Mouse (Mus musculus) midbrain, embryonic 15.5 days (tissue): ENCODE data around the gene Ccdc22. TPM values are rescaled to one million over a fixed set of nuclear protein-coding genes. Genes with fewer than 3 reads are reported as not detected.

Experiments
- ATAC-seq: fragments of 200-750 bp; cut with Nextera tagmentation; replicated peaks from 2 replicates; pipeline ENCODE4 v1.8.0; 2017; ENCODE audit warnings: moderate TSS enrichment
- H3K27ac ChIP-seq: fragments of 300-500 bp; sonication (generic); 2 replicates; pipeline ENCODE4 v1.5.1; 2015; ENCODE audit warnings: mild to moderate bottlenecking, inconsistent platforms
- H3K27me3 ChIP-seq: fragments of 300-500 bp; sonication (generic); replicated peaks from 2 replicates; pipeline ENCODE4 v1.6.1; 2015; ENCODE audit warnings: inconsistent platforms
- H3K36me3 ChIP-seq: fragments of 300-500 bp; sonication (generic); replicated peaks from 2 replicates; pipeline ENCODE4 v1.6.1; 2015; ENCODE audit warnings: inconsistent platforms
- H3K4me1 ChIP-seq: fragments of 300-500 bp; sonication (generic); 2 replicates; pipeline ENCODE4 v1.6.1; 2015; ENCODE audit warnings: inconsistent platforms
- H3K4me2 ChIP-seq: fragments of 300-500 bp; sonication (generic); 2 replicates; pipeline ENCODE4 v1.6.1; 2015; ENCODE audit warnings: inconsistent platforms, mild to moderate bottlenecking, moderate library complexity
- H3K4me3 ChIP-seq: fragments of 300-500 bp; sonication (generic); 2 replicates; pipeline ENCODE4 v1.5.1; 2015; ENCODE audit warnings: mild to moderate bottlenecking, inconsistent platforms
- H3K9ac ChIP-seq: fragments of 300-500 bp; sonication (generic); 2 replicates; pipeline ENCODE4 v1.6.1; 2015; ENCODE audit warnings: mild to moderate bottlenecking, inconsistent platforms
- H3K9me3 ChIP-seq: fragments of 300-500 bp; sonication (generic); 2 replicates; pipeline ENCODE4 v1.6.1; 2016; ENCODE audit warnings: inconsistent platforms
- WGBS: fragments of 180-500 bp; shearing (Covaris S2); methylation state at CpG from one replicate; pipeline ENCODE4 v1.1.7; 2015; ENCODE audit warnings: mixed read lengths; 5-methylcytosine and 5-hydroxymethylcytosine counted together
- polyA plus RNA-seq: library from polyadenylated mRNA; unstranded; fragments of >200 nt; fragmentation: Nextera tagmentation; extraction: Ambion mirVana; gene quantifications from 2 replicates; pipeline ENCODE4 v1.2.1, GENCODE M21; 2015

Gene Ccdc22
- polyA plus RNA-seq, 1 experiment from 2014 or later, result 34.4 TPM

GRCm38 (mm10) chrX:7570481-7571175 is 34.7 kb downstream of the Ccdc22 start:
- Histone ChIP-seq H3K9ac (no peak overlapping the region), H3K27me3 (no peaks in the 10 kb centered on the region), H3K4me1 (peaks cover 24% of the 10 kb centered on the region), H3K4me3 (no peak overlapping the region), H3K27ac (no peak overlapping the region), H3K4me2 (no peak overlapping the region), H3K9me3 (no peaks in the 10 kb centered on the region), H3K36me3 (no peaks in the 10 kb centered on the region)
- WGBS, result 61% methylated on average over 7 of the region's 7 CpGs
- ATAC-seq, result no peak

DNA sequence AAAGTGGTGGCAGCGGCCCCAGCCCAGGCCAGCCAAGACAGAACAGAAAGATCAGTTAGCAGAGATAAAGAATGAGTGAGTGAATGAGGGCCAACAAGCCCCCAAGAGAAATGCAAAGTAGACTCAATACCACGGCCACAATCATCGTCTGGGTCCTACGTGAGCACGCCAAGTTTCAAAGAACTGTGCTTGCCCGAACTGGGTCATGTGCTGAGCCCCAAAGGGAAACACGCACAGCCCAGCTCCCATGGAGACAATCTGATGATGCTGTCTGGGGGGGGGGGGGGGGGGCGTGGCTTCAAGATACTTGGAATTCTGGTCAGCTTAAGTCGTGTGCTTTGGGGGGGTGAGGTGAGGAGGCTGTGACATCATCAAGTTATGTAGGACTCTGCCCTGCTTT is 37.8 kb downstream of the Ccdc22 start:
- H3K4me3 ChIP-seq, result no peak overlapping the region
- WGBS, result 73% methylated on average over 9 of the region's 9 CpGs
- no peaks in the 10 kb centered on the region for H3K27me3 ChIP-seq
- H3K27ac ChIP-seq, result no peak overlapping the region
- H3K4me1 ChIP-seq, result peaks cover 10% of the 10 kb centered on the region
- H3K36me3 ChIP-seq, result no peaks in the 10 kb centered on the region
- ATAC-seq, result no peak
- no peak overlapping the region for H3K4me2 ChIP-seq
- H3K9ac ChIP-seq, result no peak overlapping the region
- H3K9me3 ChIP-seq, result no peaks in the 10 kb centered on the region

DNA sequence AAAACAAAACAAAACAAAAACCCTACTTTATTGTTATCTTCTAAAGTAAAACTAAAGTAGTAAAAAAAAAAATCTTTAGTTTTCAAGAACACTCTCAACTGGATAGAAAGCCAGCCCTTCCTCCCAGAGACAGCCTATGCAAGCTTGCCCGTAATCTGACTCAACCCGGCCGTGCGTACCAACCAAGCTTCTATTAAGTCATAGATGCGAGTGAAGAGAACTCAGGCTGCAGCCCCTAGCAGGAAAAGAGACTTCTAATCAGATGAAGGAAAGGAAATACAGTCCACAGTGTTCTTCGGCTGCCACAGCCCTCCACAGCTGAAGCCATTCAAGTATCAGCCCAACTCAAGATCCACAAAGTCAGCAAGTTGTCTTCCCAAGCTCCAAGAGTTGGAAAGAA is 39.0 kb downstream of the Ccdc22 start:
- H3K4me3 ChIP-seq, result no peak overlapping the region
- WGBS, result 86% methylated on average over 6 of the region's 6 CpGs
- H3K27ac ChIP-seq, result no peak overlapping the region
- H3K9ac ChIP-seq, result no peak overlapping the region
- 0 out of 2 replicates have a peak, but pooled peaks cover 4% of the 10 kb centered on the region for H3K4me1 ChIP-seq
- ATAC-seq, result no peak
- H3K36me3 ChIP-seq, result no peaks in the 10 kb centered on the region
- no peak overlapping the region for H3K4me2 ChIP-seq
- H3K27me3 ChIP-seq, result no peaks in the 10 kb centered on the region
- no peaks in the 10 kb centered on the region for H3K9me3 ChIP-seq

DNA sequence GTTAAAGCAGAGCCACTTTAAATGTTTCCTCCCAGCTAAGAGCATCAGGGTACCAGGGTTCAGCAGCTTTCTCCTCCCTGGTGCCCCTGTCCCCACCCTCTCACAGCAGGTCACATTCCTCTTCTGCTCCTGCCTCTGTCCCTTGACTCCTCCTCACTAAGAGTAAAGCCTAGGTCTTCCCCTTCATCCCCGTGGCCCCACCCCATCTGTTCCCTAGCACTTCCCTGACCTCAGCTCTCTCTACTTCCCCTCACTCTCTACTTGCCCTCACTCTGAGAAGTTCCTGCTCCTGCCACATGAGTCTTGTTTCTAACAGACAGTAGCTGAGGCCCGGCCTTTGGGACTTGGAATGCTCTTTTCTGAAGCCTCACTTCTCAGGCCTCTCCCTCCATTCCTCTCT is 42.2 kb downstream of the Ccdc22 start:
- Histone ChIP-seq H3K4me2 (no peak overlapping the region), H3K27me3 (no peaks in the 10 kb centered on the region), H3K36me3 (no peaks in the 10 kb centered on the region), H3K9me3 (no peaks in the 10 kb centered on the region), H3K9ac (no peak overlapping the region), H3K4me3 (no peak overlapping the region), H3K4me1 (no peaks in the 10 kb centered on the region), H3K27ac (no peak overlapping the region)
- no peak for ATAC-seq
- 23% methylated on average over 2 of the region's 2 CpGs for WGBS

DNA sequence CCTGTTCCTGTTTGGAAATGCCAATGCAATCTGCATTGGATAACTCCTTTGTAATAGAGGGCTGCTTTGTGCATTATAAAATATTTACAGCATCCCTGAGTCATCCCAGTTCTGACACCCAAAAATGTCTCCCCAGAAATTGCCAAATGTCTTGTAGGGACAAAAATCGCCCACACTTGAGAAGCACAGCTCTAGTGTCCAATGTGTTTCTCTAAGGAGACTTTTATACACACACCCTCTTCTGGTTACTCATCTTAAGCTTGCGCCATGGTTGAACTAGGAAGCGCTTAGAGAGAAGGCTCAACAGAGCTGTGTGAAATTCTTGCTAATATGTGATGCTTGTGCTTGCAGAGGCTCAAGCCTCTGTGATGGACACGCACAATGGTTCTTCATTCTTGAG is 51.8 kb downstream of the Ccdc22 start:
- ATAC-seq, result no peak
- H3K9ac ChIP-seq, result no peak overlapping the region
- H3K4me3 ChIP-seq, result no peak overlapping the region
- H3K4me1 ChIP-seq, result no peaks in the 10 kb centered on the region
- no peaks in the 10 kb centered on the region for H3K9me3 ChIP-seq
- no peak overlapping the region for H3K27ac ChIP-seq
- no peaks in the 10 kb centered on the region for H3K27me3 ChIP-seq
- H3K36me3 ChIP-seq, result no peaks in the 10 kb centered on the region
- 93% methylated on average over 4 of the region's 4 CpGs for WGBS
- no peak overlapping the region for H3K4me2 ChIP-seq

Other genes starting within 250 kb of the Ccdc22 start
- gene Usp27x, start 229.7 kb downstream of the Ccdc22 start, polyA plus RNA-seq, result 2.8 and 3.7 TPM in 2 replicates
- gene Foxp3, start 31.9 kb downstream of the Ccdc22 start, polyA plus RNA-seq, result 0.10 TPM in 1 of 2 replicates, not detected in the other
- gene Ppp1r3f, start 31.2 kb downstream of the Ccdc22 start, polyA plus RNA-seq, result 7.5 and 8.1 TPM in 2 replicates
- 0.13 and 0.27 TPM in 2 replicates for gene Cacna1f, start 1.6 kb upstream of the Ccdc22 start, polyA plus RNA-seq
- 176 and 179 TPM in 2 replicates for gene Syp, start 33.0 kb upstream of the Ccdc22 start, polyA plus RNA-seq
- 1.6 and 1.7 TPM in 2 replicates for gene Prickle3, start 51.7 kb upstream of the Ccdc22 start, polyA plus RNA-seq
- 17.5 and 19.7 TPM in 2 replicates for gene Plp2, start 65.9 kb upstream of the Ccdc22 start, polyA plus RNA-seq
- gene Magix, start 75.7 kb upstream of the Ccdc22 start, polyA plus RNA-seq, result 0.09 TPM in 1 of 2 replicates, not detected in the other
- 44.9 and 45.8 TPM in 2 replicates for gene Gpkow, start 91.6 kb upstream of the Ccdc22 start, polyA plus RNA-seq
- gene Wdr45, start 108.8 kb upstream of the Ccdc22 start, polyA plus RNA-seq, result 35.0 and 35.2 TPM in 2 replicates
- 0.85 and 1.3 TPM in 2 replicates for gene Gm45208, start 116.7 kb upstream of the Ccdc22 start, polyA plus RNA-seq
- 132 and 133 TPM in 2 replicates for gene Praf2, start 122.9 kb upstream of the Ccdc22 start, polyA plus RNA-seq
- 78.4 and 85.2 TPM in 2 replicates for gene Ccdc120, start 145.4 kb upstream of the Ccdc22 start, polyA plus RNA-seq
- 26.3 and 26.6 TPM in 2 replicates for gene Tfe3, start 157.0 kb upstream of the Ccdc22 start, polyA plus RNA-seq
- 72.3 and 78.8 TPM in 2 replicates for gene Gripap1, start 184.2 kb upstream of the Ccdc22 start, polyA plus RNA-seq
- gene Kcnd1, start 216.8 kb upstream of the Ccdc22 start, polyA plus RNA-seq, result 2.3 and 2.9 TPM in 2 replicates
- 49.1 and 53.2 TPM in 2 replicates for gene Otud5, start 235.8 kb upstream of the Ccdc22 start, polyA plus RNA-seq